Mouse (Mus musculus): ENCODE results near the gene Tigd3.

Gene Tigd3

DNA sequence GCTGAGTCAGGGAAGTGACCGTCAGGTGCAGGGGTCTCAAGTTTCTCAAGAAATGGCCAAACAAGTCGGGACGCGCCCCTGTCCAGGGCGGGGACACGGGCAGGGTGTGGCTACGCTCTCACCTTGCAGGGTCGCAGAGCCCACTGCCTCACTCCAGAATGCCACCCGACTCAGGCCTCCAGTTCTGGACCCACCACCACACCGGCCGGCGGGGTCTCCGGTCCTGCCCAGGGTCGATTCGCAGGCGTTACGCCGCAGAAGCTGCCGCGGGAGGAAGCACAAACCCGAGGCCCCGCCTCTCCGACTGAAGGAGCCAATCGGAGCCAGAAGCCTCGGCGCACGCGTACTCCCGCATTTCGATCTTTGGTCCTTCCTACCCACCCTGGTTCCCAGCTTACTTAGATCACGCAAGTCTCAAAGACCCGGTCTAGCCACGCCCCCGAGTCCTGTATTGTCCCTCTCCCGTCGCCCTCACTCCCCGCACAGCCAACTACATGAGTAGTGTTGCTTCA is 18.9 kb downstream of the Tigd3 start, which contains the start of gene Frmd8:
Gene Frmd8 (minus strand): TSS at position 306 of the 512 bp plus-strand sequence.
- DNase-seq, result peak; percentile 95

DNA sequence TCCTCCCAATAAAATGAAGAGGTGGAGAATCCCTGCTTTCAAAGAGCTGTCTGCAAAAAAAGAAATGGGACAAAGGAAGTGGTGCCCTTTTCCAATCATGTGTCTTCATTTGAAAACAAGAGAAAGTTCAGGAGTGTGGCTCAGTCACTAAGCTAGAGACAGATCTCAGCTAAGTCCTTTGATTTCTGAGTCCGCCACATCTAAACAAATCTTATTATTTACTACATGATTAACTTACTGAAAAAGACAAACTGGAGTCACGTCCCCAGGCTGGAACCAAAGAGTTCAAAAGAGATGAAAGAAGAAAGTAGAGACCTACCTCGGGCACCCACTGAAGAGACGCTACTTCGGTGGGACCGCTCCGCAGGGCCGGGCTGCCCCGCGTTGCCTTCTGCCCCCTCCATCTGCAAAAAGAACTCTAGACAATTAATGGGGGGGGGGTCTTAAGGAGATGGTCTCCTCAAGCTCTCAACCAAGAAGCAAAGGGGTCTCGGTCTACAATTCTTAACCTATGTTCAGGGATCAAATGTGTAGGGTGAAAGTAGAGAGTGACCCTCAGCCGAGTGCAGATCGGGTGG is 19.5 kb downstream of the Tigd3 start:
- DNase-seq, result no peak

DNA sequence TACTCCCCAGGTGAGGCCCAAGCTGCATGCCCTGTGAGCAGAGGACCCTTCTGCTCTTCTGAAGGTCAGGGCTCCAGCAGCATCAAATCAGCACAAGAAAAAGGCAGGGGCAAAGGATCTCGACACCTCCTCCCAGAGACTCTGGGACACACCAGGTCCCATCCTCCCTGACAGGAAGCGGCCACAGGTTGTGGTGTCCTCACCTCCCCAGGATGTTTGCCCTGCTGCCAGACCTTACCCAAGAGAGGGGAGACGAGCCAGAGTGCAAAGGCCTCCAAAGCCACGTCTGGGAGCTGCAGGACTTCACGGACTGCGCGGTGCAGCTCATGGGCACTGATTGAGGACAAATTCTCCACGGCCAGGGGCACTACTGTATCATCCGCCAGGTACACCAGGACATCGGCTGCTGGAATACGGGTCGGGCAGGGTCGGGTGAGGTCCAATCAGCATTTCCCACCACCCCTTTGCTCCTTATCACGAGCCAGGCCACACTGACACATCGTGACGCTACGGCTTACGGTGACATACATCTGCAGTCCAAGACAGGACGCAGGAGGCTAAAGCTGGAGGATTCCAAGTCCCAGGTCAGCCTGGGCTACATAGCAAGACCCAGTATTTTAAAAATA is 20.9 kb downstream of the Tigd3 start:
- no peak for DNase-seq

DNA sequence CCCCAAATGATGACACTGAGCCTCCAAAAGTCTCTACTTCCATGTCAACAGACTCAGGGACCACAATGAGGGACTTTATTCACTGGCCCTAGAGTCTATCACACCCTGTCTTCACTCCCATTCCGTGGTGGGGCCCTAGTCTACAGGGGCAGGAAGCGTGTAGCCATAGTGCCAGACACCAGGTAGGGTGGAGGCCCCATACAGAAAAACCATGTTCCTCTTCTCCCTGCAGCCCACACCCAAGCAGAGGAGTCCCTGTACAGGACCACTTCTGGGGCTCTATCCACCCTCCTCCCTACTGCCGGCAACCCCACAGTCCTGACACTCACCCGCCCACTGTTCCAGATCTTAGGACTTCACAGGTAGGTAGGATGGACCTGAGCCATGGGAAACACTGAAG is 21.4 kb downstream of the Tigd3 start:
- DNase-seq, result no peak

DNA sequence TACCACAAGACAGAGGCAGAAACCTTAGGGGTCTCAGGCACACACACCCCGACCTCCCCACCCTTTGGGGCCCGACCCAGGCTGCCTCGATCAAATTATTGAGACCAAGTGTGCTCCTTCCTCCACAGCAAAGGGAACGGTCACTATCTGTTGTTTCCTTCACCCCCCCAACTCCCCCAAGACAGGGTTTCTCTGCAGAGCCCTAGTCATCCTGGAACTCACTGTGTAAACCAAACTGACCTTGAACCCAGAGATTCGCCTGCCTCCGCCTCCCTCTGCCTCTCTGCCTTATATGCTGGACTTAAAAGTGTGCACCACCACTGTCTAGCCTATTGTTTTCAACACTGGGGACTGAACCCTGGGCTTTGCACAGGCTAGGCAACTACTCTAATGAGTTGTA is 22.3 kb downstream of the Tigd3 start:
- no peak for DNase-seq

DNA sequence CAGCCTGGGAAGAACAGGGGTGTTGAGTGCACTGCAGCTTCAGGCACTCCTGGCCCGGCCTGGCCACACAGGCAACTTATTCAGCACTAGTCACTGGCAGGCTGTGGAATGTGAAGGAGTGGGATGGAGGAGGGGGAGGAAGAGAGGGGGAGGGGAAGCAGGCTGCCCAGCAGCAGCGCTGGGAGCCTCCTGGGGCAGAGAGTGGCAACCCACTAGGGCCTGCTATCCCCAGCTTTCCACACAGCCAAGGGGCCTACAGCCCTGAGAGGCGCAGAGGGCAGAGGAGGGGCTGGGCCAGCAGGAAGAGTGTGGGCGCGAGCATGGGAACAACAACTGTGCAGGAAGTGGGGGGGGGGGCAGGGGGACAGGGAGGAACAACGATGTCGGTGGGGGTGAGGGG is 22.7 kb downstream of the Tigd3 start:
- DNase-seq, result no peak

DNA sequence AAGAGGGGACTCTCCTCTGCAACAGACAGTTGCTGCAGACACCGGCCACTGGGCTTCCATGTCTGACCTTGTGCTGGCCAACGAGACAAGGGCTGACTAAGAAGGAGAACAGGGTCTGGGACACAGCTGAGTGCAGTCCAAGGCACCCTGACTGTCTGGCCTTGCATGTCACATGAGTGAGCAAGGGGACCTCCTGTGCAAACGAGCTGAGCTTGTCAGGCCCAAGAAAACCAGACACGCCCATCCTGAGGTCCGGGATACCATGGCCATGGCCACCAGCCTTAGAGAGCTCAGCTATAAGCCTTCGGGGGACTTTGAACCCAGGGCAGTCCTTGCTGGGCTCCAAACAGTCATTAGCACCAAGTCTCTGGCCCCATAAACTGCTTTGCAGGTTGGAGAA is 25.9 kb downstream of the Tigd3 start:
- DNase-seq, result no peak

DNA sequence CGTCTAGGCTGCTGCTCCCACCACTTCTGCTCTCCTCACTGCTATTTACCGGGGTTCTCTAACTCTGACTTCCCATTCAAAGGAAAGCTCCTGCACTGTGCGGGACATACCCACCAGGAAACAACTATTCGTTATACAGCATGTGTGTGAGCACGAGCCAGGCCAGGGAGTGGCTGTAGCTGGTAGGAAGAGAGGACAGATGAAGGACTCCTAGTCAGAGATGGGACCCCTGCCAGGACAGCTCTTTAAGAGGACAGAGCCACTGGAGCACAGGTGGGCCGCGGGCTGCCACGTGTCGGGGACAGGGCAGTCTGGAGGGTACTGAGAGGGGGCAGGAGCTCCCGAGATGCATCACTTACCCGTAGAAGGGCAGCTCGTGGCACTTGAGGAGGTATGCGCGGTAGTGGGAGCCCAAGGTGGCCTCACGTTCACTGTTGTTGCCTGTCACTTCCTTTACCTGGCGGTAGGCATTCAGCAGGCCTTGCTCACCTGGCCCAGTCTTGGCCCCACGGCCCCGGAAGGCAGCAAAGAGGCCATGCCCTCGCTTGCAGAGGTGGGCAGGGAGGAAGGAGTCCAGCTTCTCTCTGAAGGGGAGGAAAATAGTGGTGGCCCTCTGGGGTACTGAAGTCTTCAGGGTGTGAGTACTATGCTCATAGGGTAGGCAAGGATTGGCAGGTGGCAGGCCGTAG is 29.1 kb downstream of the Tigd3 start:
- DNase-seq, result no peak

DNA sequence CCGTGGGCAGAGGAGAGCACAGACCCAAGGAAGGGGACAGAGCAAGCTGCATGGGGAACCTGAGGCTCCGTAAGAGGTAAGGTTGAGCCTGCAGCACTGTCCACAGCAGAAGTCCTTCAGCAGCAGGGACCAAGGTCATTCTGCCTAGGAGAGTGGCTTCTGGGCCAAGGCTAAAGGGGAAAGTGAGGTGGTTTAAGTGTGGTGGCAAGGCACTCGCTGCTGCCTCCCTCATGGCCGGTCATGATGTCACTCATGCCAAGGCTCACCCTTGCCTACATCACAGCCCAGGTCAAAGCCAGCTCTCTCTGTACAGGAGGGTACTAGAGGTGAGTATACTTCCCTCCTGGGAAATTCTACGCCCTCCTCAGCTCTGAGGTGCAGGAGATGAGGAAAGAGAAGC is 30.2 kb downstream of the Tigd3 start:
- no peak for DNase-seq

DNA sequence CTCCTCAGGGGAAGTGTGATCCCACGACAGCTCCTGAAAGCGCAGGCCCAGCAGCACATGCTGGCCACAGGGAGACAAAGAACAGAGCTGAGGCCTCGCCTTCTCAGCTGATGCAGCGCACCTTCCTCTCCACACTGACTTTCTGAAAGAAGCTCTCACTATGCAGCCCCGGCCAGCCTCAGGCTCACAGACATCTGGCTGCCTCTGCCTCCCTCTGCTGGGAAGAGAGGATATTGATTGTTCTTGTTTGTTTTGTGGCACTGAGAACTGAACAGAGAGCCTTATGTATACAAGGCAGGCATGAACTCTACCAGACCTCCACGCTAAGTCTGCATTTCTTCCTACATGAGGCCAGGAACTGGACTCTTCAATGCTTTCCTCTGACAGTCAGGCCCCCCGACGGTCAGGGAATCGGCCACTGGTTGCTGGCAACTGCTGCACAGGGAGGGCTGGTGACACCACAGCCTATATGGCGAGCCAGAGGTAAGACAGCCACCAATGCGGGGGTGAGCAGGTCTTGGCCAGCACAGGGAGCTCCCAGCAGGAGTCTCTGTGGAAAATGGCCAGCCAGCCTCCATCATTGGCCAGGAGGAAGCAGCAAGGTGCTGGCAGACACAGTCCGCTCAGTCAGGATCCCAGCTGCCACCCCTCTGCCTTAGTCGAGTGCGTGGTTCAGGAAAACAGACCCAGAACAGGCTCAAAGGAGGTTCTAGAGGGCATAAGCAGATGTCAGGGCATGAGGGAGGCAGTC is 31.4 kb downstream of the Tigd3 start:
- no peak for DNase-seq

DNA sequence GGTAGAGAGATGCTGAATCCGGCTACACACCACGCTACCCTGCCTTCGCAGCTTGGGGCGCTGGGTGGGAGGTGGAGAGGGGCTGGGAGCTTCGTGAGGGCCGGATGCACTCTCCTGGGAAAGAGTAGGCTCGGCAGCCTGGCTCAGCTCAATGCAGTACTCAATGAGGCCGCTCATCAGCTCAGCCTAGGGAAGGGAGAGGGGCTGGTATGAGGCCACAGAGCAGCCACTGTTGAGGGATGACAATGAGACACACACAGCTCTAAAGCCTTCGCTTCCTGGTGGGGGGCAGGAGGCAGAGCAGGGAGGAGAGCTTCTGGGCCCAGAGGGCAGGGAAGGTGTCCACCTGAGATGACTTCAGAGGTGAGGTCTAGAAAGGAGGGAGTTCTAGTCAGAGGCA is 37.3 kb downstream of the Tigd3 start:
- no peak for DNase-seq

DNA sequence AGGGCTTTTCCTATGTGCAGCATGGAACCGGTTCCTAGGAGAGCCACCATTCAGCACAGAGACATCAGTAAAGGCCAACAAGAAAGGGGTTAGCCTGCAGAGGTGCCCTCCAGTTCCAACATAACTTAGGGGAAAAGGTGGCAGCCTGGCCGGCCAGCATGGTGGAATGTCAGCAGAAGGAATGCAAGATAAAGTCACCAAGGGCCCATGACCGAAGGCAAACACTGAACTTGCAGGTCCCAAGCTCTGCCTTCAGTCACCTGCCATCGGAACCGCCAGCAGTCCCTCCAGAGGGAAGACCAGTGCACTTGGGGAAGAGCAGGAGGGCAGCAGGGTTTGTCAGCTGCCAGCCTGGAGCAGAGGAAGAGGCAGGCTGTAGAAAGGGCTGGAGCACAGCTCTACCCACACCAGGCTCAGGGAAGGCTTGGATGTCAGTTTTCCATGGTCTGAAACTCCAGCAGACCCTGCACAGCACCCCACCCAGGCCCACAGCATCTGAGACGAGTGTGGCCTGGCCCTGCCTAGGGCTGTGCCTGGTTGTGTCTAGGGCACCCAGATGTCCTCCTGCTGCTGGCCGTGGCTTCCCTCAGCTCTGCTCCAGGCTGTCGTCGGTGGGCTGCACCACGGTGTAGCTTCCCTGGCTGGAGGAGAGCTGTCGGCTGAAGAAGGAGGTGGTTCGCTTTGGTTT is 41.8 kb downstream of the Tigd3 start:
- DNase-seq, result no peak

DNA sequence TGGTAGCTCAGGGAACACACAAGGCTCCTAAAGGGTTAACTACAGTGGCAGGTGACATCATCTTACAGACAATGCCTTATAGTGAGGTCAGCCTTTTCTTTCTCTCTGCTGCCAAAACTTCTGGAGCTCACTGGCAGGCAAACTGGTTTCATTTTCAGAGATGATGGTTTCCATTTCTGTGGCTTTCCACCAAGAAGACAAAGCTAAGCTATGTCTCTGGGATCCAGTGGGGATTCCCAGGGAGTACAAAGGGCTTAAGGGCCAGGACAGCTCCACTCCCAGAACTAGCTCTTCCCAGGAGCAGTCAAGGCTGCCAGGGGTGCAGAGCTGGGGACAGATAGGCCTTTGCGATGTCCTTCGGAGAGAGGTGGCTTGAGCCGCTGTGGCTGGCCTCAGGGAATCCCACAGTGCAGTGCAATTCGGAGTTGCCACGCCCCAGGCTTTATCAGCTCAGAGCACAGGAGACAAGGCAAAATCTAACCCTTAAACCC is 42.4 kb downstream of the Tigd3 start:
- DNase-seq, result no peak

DNA sequence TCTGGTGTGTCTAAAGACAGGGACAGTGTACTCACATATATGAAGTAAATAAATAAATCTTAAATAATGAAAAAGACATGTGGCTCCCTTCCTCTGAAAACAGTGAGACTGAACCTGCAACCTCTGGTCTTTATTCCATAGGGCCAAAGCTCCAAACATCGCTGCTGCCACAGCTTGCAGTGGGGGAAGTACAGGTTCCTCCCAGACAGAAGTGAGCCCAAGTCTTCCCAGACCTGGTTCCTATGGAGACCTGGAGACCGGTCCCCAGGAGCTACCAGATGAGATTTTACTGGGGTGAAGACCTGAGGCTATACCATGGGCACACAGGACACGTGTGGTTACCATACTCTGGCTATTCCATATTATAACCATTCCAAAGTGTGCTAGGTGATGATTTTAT is 43.1 kb downstream of the Tigd3 start:
- DNase-seq, result no peak

DNA sequence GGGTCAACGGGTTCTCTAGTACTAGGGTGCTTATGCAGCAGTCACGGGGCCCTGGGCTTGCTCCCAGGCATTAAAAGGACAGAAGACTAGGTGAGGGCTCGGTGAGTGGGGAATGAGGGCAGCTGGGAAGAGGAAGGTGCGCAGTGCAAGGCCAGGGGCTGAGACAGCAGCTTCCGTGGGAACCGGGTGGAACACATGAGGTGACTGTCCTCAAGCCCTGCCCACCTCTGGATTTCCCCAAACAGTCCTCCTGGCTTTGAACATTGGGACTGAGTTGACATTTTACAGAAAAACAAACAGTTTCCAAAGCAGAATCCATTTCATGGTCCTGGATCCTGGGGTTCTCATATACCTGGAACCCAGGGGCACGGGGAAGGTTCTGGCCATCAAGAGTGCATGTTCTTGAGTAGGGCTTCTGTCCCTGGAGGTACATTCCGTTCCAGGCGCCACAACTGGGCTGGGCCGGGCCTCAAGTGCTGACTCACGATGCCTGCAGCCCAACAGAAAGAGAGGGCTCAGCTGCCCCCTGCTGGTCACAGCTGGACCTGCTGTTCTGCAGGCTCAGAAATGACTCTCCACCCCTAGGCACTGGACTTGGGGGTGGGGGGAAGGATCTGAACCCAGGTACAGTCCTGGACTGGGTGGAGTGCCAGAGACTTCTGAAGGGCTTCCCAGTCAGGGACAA is 44.0 kb downstream of the Tigd3 start:
- peak; percentile 94 for DNase-seq

DNA sequence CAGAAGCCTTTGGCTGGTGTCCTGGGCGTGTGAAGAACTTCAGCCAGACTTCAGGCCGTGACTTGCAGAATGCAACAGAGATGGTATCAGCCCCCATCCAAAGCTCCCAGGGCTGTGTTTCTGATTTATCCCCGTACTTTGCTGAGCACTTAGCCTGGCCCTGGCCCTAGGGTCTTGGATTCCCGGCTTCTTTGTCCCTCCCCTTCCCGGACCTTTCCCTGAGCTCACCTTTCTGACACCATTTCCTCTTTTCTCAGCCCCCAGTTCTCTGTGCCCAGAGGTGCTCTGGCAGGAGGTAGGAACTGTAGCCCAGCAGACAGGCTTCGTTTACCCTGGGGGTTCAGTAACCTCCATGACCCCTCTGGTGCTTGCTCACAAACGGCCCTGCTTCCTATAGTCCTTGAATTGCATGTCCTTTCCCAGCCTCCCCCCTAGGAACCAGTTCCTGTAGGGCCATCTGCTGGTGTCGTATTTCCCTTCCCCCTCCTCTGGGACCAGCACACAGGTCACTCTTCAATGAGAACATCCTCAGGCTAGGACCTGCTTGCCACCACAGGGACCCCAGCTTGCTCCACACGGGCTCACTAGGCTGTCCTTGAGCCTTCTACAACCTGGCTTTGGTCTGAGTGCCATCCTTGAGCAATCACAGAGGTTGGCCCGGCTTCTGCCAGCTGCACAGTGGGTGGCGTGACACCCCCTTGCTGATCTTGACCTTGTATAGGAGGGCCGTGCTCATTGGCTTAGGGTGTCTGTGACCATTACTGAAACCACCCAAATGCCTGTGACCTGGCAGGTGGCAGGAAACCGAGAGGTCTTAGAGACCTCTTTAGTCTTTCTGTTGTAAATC is 44.9 kb downstream of the Tigd3 start:
- DNase-seq, result peak; percentile 71

DNA sequence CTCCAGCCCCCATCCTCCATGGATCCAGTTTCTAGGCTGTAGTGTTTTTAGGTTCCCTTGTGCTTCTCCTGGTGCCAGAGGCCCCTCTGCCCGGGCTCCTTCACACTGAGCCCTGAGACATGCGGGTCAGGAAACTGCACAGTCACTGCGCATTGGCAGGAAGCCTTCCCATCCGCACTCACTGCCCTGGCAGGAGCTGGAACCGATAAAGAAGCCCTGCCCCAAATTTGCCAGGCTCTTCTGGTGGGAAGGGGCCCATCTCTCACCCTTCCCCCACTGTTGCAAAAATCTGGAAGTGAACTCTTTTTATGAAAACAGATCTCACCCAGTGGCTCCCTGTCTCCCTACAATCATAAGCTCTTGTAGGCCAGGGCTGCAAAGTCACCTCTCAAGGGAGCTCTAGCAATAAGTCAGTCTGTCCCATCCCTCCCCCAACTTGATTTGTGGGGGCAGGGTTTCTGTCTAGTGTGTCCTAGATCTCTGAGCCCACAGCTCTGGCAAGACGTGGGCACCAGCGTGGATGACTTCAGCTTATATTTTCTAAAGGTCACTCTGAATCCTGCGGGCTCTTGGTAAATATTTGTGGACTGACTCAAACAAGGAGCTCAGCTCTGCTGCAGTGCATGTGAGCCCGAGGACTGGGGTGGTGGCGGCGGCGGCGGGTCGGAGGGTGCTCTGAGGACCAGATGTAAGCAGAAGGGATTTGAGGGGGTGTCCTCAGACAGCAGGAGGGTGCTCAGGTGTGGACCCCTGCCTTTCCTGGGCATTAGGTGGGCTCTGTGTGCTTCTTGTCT is 45.7 kb downstream of the Tigd3 start:
- DNase-seq, result peak; percentile 80

DNA sequence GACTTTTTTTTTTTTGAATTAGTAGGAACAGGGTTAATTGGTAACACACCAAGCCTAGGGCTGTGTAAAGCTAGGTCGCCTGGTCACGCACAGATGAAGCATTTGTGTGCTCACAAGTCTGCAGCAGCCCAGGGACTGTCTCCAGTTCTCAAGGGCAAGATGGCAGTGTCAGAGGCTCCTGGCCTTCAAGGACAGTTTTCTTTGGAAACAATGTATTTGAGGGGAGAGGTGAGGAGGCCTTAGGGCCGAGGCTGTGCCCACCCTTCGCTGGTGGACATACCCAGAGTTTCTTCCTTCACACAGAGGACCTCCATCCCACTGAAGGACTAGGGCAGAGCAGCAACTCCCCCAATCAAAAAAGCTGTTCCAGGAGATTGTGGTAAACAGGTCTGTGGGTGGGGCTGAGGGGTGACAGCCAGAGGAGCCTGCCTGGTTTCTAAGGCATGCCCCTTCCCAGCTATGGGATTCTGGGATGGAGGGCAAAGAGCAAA is 46.6 kb downstream of the Tigd3 start:
- DNase-seq, result peak; percentile 86

DNA sequence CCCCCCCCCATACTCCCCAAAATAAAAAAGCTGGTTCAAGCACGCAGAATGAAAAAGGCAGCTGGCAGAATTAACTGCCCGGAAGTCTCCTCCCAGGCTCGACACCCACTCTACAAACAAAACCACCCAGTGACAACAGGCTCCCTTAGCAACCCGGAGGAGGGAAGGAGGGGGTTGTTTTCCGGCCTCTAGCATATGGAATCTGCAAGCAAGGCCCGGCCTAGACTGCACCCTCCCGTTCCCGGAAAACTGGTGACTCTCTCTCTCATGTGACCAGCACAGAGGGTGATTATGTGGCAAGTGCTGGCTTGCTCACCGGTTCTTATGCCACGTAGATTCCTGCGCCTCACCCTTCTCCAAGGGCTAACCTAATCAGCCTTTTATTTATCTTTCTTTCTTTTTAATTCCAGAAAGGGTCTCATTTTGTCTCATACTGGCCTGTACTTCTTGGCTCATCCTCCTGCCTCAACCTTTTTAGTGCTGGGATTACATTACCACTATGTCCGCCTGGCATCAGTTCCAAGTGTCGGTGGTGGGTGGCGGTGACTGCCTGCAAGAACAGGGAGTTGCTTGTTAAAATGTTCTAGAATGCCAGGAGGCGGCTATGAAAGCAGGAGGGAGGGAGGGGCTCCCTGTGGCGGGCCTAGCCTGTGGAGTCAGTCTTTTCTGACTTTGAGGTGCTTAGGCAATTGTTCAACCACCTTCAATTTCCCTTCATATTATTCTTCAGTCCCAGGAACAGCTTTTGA is 47.2 kb downstream of the Tigd3 start:
- peak; percentile 93 for DNase-seq

Measured in kidney, adult 11 months (tissue).